Mouse (Mus musculus) layer of hippocampus, adult 18-20 months (tissue): ENCODE measurements around the gene Gse1. TPM values are rescaled to one million over a fixed set of nuclear protein-coding genes. Genes with fewer than 3 reads are reported as not detected.

Experiments used
- DNase-seq, 2 experiments: peaks; one replicate each; pipeline ENCODE4 v3.0.0; 2022; ENCODE audit warnings: low spot score in 2 of 2
- total RNA-seq, 2 experiments: library from RNA; stranded (reverse); gene quantifications; 2 replicates each; pipeline ENCODE4 v1.2.3; 2021

The Gse1 gene
- total RNA-seq, 2 experiments from 2014 or later, result 142 to 146 TPM

DNA sequence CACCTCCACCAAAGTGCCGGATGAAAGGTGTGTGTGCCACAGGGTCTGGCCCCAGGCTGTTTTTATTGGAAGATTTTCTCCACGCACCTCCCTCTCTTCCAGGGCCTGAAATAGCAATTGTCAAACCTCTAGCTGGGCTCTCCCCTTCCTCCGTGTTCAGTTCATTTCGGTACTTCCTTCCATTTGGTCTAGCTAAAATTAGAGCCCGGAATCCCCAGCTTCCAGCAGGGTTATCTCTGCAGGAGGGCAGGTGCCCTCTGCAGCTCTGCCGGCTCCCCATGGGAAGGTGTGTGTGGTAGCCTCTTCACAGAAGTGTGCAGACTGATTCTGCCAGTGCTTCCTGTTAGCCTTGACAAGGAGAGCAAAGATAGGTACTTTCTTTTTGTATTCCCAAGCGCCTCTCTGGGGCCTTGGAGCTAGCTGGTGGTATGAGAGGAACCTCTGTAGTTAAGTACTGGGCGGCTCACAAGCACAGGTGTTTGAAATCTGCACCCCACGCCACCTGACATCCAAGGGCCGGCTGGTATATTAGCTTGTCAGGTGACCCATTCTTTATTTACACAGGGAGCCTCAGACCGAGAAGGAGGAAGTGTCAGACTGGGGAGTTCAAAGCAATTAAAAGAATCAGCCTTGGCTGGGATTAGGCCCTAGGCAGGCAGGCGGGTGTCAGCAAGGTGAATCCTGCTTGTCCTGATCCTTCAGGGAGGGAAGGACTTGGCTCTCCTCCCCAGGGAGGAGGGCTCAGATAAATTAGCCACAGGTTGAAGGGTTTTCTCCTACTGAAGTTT lies 262.3 kb downstream of the Gse1 start:
- DNase-seq, result no peak

DNA sequence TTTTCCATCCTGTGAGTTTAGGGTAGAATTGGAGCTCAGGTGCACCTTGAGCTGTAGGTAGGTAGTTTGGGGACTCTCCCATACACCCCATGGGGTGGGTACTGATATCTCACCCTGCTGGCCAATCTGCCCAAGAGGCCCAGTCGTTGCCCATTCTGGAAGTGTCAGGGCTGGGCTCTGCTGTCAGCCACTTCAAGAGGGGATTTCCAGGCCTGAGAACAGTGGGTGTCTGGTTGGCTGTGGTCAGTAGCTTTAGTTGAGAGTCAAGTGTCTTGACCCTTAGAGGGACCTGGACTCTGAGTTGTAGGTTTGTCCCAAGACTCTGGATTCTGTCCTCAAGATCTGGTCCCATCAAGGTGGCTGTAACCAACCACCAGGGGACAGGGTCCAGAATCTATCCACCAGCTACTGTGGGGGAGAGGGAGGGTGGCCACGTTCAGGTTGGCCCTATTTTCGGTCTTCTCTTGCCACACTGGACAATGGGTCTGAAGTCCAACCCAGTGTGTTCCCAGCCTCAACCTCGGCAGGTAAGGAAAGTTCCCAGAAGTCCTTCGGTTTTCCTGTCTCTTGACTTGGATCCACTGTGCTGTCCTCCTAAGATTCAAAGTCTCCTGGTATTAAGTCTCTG lies 263.0 kb downstream of the Gse1 start:
- DNase-seq, result no peak

DNA sequence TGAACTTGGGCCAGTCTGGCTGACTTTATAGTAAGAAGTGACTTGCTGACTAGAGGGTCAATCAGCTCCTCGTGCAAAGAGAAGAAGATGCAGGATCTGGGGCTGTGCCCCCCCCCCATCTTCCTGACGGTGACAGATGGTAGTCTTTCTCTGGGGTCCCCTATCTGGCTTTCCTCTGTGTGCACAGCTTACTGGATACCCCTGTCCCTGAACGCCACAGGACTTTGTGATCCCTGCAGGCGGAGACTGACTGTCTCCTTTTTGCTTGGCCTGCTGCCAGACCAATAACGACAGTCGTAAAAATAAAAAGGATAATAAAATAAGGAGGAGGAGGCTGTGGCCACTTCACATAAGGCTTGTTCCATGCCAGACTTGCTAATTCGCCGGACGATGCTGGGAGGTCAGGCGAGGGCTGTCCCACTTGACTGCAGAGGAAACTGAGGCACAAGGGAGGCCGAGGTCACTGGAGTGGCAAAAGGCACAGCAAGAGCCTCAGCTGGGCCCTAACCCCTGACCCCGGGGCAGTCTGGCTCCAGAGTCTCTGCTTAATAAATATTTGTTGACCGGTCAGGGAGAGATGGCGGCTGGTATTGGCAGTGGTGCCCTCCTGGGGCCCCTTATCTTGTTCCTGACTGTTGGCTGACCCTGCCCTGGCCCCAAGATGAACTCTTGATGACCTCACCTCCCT lies 264.1 kb downstream of the Gse1 start:
- no peak for DNase-seq

DNA sequence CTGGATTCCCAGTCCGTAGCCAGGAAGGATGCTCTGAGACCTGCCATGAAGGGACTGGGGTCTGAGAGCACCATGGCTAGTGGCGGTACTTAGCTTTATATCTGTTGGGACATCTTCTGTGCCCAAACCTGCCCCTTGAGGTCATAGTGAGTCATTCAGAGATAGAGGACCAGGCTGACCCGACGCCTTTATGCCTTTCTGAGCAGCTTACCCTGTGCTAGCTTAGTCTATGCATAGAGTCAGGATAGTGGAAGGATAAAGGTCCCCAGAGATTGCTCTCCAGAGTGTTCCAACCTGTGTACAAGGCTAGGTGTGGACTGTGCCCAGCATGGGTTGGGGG lies 264.6 kb downstream of the Gse1 start:
- DNase-seq, result no peak

DNA sequence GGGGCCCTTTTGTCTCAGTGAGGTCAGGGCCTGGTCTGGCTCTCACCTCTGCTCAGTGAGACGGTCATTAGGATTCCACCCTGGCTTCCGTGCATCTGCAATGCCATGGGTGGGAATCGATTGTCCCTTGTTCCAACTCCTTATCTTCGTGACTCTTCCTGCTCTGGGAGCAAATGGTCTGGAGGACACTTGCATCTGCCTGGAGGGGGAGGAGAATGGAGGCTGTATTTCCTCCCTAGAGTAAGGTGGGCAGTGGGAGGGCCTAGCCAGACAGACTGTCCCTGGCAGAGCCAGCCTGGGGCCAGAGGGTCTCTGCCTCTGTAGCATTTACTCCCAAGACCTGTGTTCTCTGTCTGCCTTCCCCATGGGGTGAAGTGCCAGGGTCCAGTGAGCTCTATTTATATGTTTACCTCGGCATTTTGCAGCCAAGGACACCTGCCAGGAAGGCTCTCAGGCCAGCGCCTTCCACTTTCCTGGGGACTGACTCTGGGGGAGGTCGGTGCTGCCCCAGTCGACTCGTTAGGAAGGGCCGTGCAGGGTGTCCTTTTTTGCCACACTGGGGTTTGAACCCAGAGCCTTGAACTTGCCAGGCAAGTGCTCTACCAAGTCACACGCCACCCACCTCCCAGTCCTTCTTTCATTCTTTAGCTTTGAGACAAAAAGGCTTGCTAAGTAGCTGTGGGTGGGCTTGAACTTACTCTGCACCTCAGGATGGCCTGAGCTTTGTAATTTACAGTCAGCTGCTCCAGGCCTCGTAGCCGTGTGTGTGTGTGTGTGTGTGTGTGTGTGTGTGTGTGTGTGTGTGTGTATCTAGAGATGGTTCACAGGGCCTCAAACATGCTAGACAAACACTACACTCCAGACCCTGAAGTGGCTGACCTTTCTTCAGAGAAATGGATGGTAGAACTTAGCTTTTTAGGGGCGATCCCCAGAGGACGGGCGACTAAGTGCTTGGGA lies 265.5 kb downstream of the Gse1 start:
- DNase-seq, result no peak

DNA sequence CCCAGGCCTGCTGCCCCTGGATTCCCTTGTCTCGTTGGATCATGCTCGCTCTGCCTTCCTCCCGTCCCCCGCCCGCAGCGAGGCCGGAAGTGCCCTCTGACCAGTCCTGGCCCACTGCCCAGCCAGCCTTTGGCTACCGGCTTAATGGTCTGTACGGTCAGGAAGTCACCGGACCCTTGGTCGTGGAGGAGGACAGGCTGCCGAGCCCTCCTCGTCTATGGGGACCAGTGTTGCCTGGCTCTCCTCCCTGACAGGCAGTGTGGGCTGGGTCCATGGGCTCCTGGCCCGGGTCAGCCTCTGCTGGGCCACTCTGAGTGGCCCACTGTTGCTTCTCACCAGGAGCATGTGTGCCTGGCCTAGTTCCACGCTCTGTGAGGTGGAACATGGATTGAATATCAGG lies 266.6 kb downstream of the Gse1 start:
- DNase-seq, result no peak

DNA sequence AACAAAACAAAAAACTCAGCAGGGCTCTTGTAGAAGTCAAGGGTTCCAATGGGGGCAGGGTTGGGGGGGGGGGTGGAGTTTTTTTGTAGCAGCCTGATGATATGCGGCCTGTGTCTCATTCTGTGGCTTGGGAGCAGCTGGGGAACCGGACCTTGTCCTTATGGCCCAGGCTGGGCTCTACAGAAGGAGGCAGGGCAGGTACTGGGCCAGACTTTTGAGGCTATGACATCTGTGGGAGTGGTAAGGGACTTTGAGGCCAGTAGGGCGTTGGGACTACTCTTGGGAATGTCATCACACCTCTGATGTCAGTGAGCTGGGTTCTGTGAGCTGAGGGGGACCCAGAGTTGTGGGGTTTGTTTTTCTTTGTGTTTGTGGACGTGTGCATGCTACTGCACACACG lies 267.2 kb downstream of the Gse1 start:
- DNase-seq, result no peak

DNA sequence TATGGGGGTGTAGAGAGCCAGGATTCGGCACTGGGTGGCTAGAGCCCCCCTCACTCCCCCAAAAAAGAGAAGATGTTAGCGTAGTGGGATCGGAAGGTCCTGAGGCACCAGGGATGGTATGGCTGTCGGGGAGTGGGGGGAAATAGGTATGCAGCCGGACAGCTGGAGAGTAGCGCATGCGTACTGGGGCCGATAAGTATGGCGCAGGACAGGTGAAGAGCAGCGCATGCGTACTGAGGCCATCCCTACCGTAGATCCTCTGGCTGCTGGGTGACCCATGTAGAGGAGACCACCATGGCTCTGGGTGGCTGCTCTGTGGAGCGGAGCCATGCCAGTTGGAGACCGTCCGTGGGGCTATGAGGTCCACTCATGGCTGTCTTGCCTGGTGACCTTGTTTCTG lies 268.2 kb downstream of the Gse1 start:
- DNase-seq, result no peak

DNA sequence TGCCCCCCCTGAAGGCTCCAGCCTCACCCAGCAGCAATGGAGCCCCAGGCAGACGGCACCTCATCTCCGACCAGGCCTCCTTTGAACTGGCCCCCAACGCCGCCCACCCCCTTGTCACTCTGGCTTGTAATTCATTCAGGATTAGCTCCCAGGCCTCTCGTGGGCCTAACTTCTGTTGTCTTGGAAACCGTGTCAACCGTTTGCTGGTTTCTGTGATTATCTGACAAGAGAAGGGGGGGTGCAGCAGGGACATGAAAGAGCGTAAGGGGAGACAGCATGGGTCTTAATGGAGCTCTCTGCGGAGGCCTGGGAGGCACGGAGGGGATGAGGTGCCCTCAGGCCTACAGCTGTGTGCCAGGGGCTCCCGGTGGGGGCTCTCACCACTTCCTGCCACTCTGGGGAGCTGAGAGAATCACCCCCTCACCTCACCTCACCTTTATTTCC lies 269.3 kb downstream of the Gse1 start:
- no peak for DNase-seq

DNA sequence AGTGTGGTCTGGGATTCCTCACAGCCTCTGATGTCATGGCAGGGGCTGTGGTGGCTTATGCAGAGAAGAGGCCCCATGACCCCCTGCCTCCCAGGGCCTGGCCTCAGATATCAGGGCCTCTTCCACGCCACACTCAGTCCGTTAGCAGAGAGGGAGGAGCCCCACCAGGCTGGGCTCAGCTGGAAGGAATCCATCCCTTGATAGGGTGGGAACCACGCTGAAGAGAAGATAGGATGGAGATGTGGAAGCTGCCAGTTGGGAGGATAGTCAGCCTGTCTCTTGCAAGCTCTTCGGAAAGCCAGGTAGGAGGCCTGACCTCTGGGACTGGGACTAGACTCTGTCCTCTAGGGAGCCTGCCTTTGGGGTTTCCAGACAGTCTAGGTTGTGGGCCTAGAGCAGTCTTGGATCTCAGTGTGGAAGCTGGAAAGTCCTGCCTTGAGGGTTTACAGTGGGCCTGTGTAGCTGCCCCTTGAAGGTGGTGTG lies 270.1 kb downstream of the Gse1 start:
- no peak for DNase-seq

DNA sequence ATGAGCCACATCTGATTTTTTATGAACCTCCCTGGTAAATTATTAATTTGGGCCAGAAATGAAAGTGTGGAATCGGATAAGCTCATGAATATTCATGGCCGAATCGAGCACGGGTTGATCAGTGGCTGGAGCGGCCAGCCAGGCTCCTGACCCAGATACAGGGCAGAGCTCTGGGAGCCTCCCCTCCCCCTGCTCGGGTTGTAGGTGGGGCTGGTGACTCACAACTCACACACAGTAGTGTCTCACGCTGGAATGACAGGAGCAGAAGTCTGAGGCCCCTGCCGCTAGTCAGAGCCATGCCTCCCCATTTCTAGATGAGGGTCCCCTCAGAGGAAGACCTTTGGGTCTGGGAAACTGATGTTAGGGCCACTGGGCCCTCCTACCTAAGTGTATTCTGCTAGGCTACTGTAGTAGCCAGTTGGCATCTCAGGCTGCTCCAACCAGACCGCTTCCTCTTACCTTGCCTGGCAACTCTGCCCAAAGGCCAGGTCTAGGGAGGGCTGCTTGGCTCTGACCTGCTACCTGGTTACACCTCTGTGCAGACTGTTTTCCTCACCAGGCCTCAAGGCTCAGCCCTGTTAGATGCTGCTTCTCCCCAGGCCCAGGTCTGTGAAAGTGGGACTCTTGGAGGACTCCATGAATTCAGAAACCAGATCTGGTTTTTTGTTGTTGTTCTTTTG lies 270.8 kb downstream of the Gse1 start:
- peak in 1 of 2 experiments; percentile 68 for DNase-seq

DNA sequence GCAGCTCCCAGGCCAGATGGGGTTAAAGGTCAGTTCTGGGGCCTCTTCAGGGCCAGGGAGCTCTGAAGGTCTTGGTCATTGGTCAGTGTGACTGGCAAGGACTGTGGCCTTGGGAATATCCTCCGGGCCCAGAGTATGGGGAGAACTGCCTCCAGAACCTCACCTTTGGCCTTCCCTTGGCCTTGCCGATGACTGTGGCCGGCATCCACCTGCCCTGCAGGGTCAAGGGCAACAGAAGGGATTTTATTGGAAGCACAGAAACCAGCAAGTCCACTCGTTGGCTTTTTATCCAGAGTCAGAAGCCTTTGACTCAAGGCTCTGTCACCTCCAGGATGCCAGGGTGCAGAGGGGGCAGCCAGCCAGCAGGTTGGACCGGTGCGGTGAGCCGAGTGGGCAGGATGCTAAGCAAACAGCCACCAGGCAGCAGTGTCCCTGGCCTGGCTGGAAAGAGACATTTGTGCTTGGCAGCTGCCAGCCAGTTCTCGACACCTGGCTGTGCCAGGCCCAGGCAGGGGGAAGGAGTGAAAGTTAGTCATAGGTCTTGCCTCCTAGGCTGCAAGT lies 272.5 kb downstream of the Gse1 start:
- no peak for DNase-seq

DNA sequence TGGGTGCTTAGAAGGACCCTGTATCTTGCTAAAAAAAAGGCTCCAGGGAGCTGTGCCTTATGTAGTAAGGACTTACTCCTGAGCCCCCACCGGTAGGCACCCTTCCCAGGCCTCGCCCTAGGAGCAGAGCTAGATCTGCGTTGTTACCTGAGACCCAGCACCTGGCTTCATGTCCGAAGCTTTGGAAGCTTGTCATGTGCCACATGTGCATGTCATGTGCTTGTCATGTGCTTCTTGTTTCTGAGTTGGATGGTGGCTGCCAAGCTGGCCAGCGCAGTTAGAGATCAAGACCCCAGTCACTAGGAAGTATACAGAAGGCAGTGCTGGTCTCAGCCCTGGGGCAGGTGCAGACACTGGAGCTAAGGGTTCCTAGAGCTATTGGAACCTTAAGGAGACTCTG lies 273.2 kb downstream of the Gse1 start:
- no peak for DNase-seq

DNA sequence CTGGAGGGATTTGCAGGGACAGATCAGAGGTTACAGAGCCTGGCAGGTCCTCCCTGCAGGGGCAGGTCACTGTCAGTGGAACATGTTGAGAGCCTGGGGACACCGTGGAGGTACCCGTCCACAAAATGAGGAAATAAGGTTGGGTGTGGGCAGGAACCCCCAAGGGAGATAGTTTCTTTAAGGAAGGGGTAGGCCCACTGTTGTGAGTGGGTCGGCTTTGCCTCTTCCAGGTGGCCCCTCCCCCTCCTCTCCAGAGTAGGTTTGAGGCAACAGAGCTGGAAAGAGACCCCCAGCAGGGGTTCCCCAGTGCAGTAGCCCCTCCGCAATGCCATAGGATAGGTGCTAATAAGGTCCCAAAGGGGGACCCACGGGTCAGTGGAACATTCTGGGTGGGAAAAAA lies 274.2 kb downstream of the Gse1 start:
- DNase-seq, result no peak

DNA sequence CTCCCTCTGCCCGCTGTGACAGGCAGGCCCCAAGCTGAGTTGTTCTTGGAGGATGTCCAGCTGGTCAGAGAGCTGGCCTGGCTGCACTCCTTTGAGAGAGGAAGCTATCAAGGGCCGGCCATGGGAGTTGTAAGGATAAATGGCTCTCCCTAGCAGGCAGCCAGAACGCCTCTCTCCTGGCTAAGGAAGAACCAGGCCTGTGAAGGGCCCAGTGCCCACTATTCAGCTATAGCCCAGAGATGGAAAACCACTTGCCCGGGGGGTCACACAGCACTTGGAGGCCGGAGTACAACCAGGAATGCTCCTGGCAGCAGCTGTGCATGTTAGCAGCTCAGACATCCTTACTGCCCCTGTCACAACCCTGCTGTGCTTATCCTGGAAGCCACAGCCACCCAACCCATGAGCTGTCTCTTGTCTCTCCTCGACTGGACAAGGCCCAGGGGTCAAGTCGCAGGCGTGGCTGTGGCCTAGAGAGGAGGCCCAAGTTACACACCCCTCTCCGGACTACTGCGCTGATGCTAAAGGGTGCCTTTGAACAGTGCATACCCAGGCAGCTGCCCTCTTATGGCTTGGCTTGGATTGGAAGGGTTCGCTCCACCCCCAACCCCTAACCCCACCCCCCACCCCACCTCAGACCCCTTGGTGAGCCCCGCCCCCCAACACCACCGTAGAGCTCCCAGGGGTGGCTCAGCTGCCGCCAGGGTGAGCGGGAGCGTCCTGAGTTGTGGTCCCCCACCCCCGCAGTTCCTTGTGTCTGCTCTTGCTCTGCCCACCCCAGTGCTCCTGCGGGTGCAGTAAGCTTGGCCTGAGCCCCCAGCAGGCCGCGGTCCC lies 276.2 kb downstream of the Gse1 start:
- DNase-seq, result no peak

DNA sequence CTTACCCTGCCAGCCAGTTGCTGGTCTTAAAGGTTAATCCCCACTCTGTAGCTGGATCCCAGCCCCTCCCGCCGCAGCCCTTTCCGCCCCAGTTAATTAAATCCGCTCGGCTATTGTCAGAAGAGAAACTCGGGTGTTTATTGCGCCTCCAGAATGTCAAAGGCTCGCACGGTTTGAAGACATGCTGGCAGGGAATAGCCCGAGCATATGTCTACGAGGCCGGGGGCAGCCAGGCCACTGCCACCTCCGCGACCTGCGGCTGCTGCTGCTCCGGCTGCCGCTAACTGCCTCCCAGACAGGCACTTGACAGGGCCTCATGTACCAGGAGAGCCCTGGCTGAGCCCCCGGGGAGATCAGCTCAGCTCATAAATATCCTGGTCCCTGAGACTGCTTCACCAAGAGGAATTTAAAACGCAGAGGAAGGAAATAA lies 276.8 kb downstream of the Gse1 start:
- no peak for DNase-seq

DNA sequence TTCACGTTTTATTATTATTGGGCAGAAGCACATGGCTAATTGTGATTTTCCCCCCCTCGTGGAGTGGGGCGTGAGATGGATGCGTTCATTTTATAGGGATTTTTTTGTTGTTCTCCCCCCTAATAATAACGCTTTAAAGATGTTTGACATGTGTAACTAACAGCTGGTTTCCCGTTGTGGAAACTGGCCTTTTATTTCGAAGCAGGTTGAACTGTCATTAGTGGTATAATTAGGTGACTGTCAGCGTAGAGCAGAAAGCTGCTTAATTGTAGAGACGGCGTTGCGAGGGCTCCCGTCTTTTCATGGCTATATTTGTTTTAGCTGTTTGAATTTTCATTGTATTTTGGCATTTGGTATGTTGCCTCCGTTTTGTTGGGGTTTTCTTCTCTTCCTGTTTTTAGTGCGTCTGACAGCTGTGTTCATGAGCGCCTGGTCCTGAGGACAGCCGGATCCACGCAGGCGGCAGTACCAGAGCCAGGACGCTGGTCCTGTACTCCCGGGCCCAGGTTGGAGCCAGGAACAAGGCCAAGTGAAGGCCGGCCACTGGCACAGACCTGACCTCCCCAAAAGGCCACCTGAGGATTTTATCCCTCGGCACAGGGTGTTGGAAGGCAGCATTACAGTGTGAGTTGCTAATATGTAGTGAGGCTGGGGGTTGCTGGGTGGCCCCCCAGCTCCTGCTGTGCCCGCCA lies 277.5 kb downstream of the Gse1 start:
- DNase-seq, result no peak

DNA sequence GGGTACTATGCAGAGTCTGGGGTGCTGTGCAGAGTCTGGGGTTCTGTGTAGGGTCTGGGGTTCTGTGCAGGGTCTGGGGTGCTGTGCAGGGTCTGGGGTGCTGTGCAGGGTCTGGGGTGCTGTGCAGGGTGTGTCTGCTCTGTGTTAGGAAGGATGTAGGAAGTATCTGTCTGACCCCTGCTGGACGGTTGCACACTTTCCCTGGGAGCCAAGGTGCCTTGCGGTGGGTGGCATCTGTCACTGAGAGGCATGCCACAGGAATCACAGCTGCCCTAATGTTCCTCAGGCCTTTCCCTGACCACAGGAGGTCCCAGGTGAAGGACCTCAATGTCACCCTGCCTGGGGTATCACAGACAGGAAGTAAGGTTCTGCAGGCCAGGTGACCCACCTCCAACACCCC lies 278.3 kb downstream of the Gse1 start:
- no peak for DNase-seq

DNA sequence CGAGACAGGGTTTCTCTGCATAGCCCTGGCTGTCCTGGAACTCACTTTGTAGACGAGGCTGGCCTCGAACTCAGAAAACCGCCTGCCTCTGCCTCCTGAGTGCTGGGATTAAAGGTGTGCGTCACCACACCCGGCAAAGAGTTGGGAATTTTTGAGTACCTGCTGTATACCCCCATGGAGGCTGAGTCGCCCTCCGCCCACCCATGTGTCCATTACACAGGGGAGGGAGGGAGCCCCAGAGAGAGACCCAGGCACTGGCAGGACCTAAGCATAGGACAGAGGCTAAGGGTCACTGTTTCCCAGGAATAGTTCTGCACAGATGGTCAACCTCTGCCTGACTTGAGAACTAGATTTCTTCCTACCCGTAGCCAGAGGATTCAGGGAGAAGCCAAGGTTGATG lies 279.0 kb downstream of the Gse1 start:
- DNase-seq, result no peak
